In the genomic region with DNA sequence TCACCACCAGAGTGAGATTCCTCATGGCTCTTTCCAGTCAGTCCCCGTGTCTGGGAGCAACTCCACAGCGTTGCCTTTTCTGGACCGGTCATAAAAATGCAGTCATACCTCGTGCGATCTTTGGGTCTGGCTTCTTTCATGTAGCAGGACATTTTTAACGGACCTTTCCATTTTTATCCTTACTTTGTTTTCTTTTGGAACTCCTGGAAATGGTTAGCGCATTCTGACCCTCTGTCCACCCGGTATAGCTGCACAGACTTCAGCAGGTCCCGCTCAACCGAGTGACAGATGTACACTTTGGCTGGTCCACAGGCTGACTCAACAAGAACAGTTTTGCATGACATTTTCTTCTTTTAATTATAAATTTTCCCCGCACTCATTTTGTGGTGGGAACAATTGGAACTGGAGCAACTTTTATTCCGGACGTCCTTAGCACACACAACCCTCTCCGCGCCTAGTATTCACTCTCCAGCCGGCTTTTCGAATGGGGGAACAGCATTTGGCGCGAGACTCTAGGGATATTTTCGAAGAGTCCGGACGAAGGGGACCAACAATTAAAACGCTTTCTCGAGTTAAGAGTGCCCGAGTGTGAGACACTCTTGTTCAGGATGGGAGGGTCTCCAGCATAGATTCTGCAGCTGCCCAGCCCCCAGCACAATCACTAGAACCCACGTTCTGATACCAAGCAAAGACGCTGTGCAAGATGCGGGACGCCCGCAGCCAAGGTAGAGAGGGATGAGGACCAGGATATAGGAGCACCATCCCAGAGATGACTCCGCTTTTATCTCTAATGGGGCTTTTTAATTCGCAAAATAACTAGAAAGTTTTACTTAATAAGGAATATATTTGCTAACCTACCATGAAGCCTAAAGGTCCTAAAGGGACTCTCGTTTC, we compare ENCODE assay signal across 8 mouse cellular contexts. TPM values are rescaled to one million over a fixed set of nuclear protein-coding genes. Genes with fewer than 3 reads are reported as not detected.
DNase-seq lines count a peak whose midpoint lies in the region; ATAC-seq and TF ChIP-seq lines count a peak whose summit lies in the region.

A gene (minus strand): TSS at position 211 of the 894 bp plus-strand sequence.

- in situ Hi-C loops in ES-E14 (cut with MboI; ENCODE audit: low sequenced_read_pairs in 2 of 2, unreplicated experiment in 2 of 2) = no loop called here

- intact Hi-C loops in heart, postnatal 25 days (cut with DNase I) = loop anchor here (5.0 kb wide), 2 partner anchors 35 to 75 kb away; a partner anchor contains a TSS

- H3K4me3 ChIP-seq in heart, embryonic 10.5 days = peak within 1 kb of the TSS; percentile 83
- peak within 1 kb of the TSS; percentile 72 to 94 for H3K4me3 ChIP-seq in ES-E14 (ENCODE audit: insufficient read depth in 1 of 2, low read depth in 1 of 2, low read length in 2 of 2, poor library complexity in 1 of 2, severe bottlenecking in 1 of 2)
- H3K4me3 ChIP-seq in forebrain, embryonic 14.5 days (ENCODE audit: low read depth, low read length) = peak within 1 kb of the TSS; percentile 62
- H3K4me3 ChIP-seq in liver, embryonic 15.5 days (replicated peaks) = peak within 1 kb of the TSS; percentile 72

- H3K27me3 ChIP-seq in heart, embryonic 10.5 days (ENCODE audit: insufficient read depth, poor library complexity, severe bottlenecking) = peaks cover 26% of the 10 kb centered on the region
- H3K27me3 ChIP-seq in forebrain, embryonic 14.5 days (replicated peaks; ENCODE audit: control insufficient read depth, insufficient read depth, low read length) = peaks cover 7% of the 10 kb centered on the region; the same call in 1 of the 2 replicates
- H3K27me3 ChIP-seq in liver, embryonic 15.5 days = no peaks in the 10 kb centered on the region

- DNase-seq in heart, embryonic 10.5 days (ENCODE audit: low spot score) = peak; percentile 80
- no peak for DNase-seq in heart, postnatal 25 days (ENCODE audit: low spot score)
- no peak for DNase-seq in ES-E14 (ENCODE audit: low read depth, low spot score)
- DNase-seq in forebrain, embryonic 14.5 days (ENCODE audit: low spot score) = peak; percentile 40
- DNase-seq in T-cell, adult 2 months (ENCODE audit: low spot score) = no peak
- DNase-seq in urinary bladder, postnatal 4 days (ENCODE audit: low spot score in 2 of 2) = no peak
- DNase-seq in yolk sac, embryonic 10.5 days (ENCODE audit: low spot score) = no peak

- peak within 1 kb of the TSS; percentile 87 for H3K27ac ChIP-seq in heart, embryonic 10.5 days
- no peak within 1 kb of the TSS for H3K27ac ChIP-seq in ES-E14 (ENCODE audit: insufficient read depth, low read depth, low read length, poor library complexity, severe bottlenecking)
- H3K27ac ChIP-seq in forebrain, embryonic 14.5 days (ENCODE audit: low read depth, low read length) = no peak within 1 kb of the TSS
- peak within 1 kb of the TSS; percentile 80 for H3K27ac ChIP-seq in liver, embryonic 15.5 days (replicated peaks)

- no peaks in the 10 kb centered on the region for H3K9me3 ChIP-seq in heart, embryonic 10.5 days
- no peaks in the 10 kb centered on the region for H3K9me3 ChIP-seq in ES-E14 (ENCODE audit: control insufficient read depth, insufficient read depth, low read depth, low read length)
- no peaks in the 10 kb centered on the region for H3K9me3 ChIP-seq in forebrain, embryonic 14.5 days (replicated peaks; ENCODE audit: control insufficient read depth, low read length)
- H3K9me3 ChIP-seq in liver, embryonic 15.5 days (replicated peaks) = no peaks in the 10 kb centered on the region

- ATAC-seq in forebrain, embryonic 14.5 days = peak; percentile 16
- ATAC-seq in liver, embryonic 15.5 days (ENCODE audit: insufficient read depth) = no peak

- peak within 1 kb of the TSS; percentile 98 for H3K4me2 ChIP-seq in forebrain, embryonic 14.5 days (ENCODE audit: low read length)
- H3K4me2 ChIP-seq in liver, embryonic 15.5 days = peak within 1 kb of the TSS; percentile 99

- H3K36me3 ChIP-seq in heart, embryonic 10.5 days = no peaks in the 10 kb centered on the region
- no peaks in the 10 kb centered on the region for H3K36me3 ChIP-seq in ES-E14 (ENCODE audit: control insufficient read depth, insufficient read depth, low read length, poor library complexity, severe bottlenecking)
- H3K36me3 ChIP-seq in forebrain, embryonic 14.5 days (ENCODE audit: control insufficient read depth, insufficient read depth, low read length) = no peaks in the 10 kb centered on the region
- 0 out of 2 replicates have a peak, but pooled peaks cover 5% of the 10 kb centered on the region for H3K36me3 ChIP-seq in liver, embryonic 15.5 days (replicated peaks)

- peaks cover 29% of the 10 kb centered on the region for H3K4me1 ChIP-seq in heart, embryonic 10.5 days
- peaks cover 3 to 6% of the 10 kb centered on the region in 2 experiments; a peak in 2 of 4 replicates for H3K4me1 ChIP-seq in ES-E14 (ENCODE audit: control insufficient read depth in 2 of 2, insufficient read depth in 2 of 2, low read length in 2 of 2, poor library complexity in 1 of 2)
- H3K4me1 ChIP-seq in forebrain, embryonic 14.5 days (ENCODE audit: control insufficient read depth, insufficient read depth, low read length) = peaks cover 5% of the 10 kb centered on the region; the same call in 1 of the 2 replicates
- H3K4me1 ChIP-seq in liver, embryonic 15.5 days (replicated peaks) = peaks cover 53% of the 10 kb centered on the region

- H3K9ac ChIP-seq in ES-E14 (ENCODE audit: insufficient read depth, low read depth, low read length, poor library complexity, severe bottlenecking) = peak within 1 kb of the TSS; percentile 77
- peak within 1 kb of the TSS; percentile 76 for H3K9ac ChIP-seq in forebrain, embryonic 14.5 days (ENCODE audit: low read length)
- peak within 1 kb of the TSS; percentile 75 for H3K9ac ChIP-seq in liver, embryonic 15.5 days

- WGBS in heart, embryonic 10.5 days = 5% methylated on average over 33 of the region's 33 CpGs
- WGBS in forebrain, embryonic 14.5 days = 6% methylated on average over 33 of the region's 33 CpGs
- 3% methylated on average over 33 of the region's 33 CpGs for WGBS in liver, embryonic 15.5 days (ENCODE audit: insufficient replicate concordance)

TF ChIP-seq in ES-E14, 5 proteins besides CTCF, POLR2A, EP300 and RAD21:
- TF ChIP-seq HCFC1 (IDR thresholded peaks at IDR 0.05; ENCODE audit: borderline replicate concordance, insufficient read depth, low read length) (no peak), ZNF384 (IDR thresholded peaks at IDR 0.05; ENCODE audit: low read depth, low read length) (no peak), MAFK (IDR thresholded peaks at IDR 0.05; ENCODE audit: insufficient read depth, low read depth, low read length) (no peak), ZC3H11A (IDR thresholded peaks at IDR 0.05; ENCODE audit: borderline replicate concordance, low read depth, low read length) (no peak), CHD2 (IDR thresholded peaks at IDR 0.05; ENCODE audit: low read depth, low read length) (no peak)

RNA-seq across cellular contexts. Expression of the gene that starts here (rescaled TPM):
- 0.36 TPM in 1 of 2 replicates, not detected in the other for polyA plus RNA-seq in heart, embryonic 10.5 days (2016; fragmentation: Nextera tagmentation; extraction: Ambion mirVana)
- total RNA-seq in heart, postnatal 25 days (2021) = under 1 TPM in 1 of 2 experiments, not detected in 1; 0.61 TPM
- 0.32 and 0.40 TPM in 2 replicates for total RNA-seq in ES-E14 (2012; rRNA removed)
- 0.31 TPM in 1 of 2 replicates, not detected in the other for polyA plus RNA-seq in forebrain, embryonic 14.5 days (2014; fragmentation: Nextera tagmentation; extraction: Ambion mirVana)
- 0.20 and 0.41 TPM in 2 replicates for polyA plus RNA-seq in liver, embryonic 15.5 days (2015; fragmentation: Nextera tagmentation; extraction: Ambion mirVana)

Comparison
In these comparisons a context has a peak if more than half of its experiments do, and no peak if none do; other contexts are left out.
1. Peak in DNase-seq, H3K4me3 ChIP-seq and H3K27ac ChIP-seq in heart, embryonic 10.5 days; RNA of the gene not detected or under 1 TPM.
2. Peak in DNase-seq, ATAC-seq, H3K4me3 ChIP-seq, H3K9ac ChIP-seq and H3K4me2 ChIP-seq in forebrain, embryonic 14.5 days; RNA of the gene not detected or under 1 TPM.